Mouse (Mus musculus): ENCODE results near the gene Ces1h. TPM values are rescaled to one million over a fixed set of nuclear protein-coding genes. Genes with fewer than 3 reads are reported as not detected.

Ces1h gene
- polyA plus RNA-seq, 1 experiment = 0.20 TPM

- H3K27ac ChIP-seq (ENCODE audit: control insufficient read depth, insufficient read depth, low read length) = no peak overlapping the region
- WGBS = 87% methylated on average over 2 of the region's 2 CpGs
These were observed 62.5 kb downstream of the Ces1h start for GRCm38 (mm10) chr8:93317031-93317430.

GRCm38 (mm10) chr8:93315557-93315956 lies 64.0 kb downstream of the Ces1h start:
- 89% methylated on average over 2 of the region's 2 CpGs for WGBS
- Histone ChIP-seq H3K4me1 (replicated peaks; ENCODE audit: control insufficient read depth, insufficient read depth, low read length) (no peaks in the 10 kb centered on the region), H3K36me3 (ENCODE audit: control insufficient read depth, insufficient read depth, low read length) (no peaks in the 10 kb centered on the region), H3K27ac (ENCODE audit: control insufficient read depth, insufficient read depth, low read length) (no peak overlapping the region), H3K27me3 (ENCODE audit: control insufficient read depth, insufficient read depth, low read length) (no peaks in the 10 kb centered on the region), H3K4me3 (ENCODE audit: control insufficient read depth, insufficient read depth, low read length) (no peak overlapping the region)
- TF ChIP-seq CTCF (IDR thresholded peaks at IDR 0.05; ENCODE audit: borderline replicate concordance, control insufficient read depth, extremely low read depth, insufficient read depth, low read length, poor library complexity) (no peak), POLR2A (IDR thresholded peaks at IDR 0.05; ENCODE audit: control insufficient read depth, extremely low read depth, insufficient read depth, low read length, poor library complexity) (no peak)
- DNase-seq = no peak

More at GRCm38 (mm10) chr8:93317031-93317430, 62.5 kb downstream of the Ces1h start:
- Histone ChIP-seq H3K4me1 (replicated peaks; ENCODE audit: control insufficient read depth, insufficient read depth, low read length) (no peaks in the 10 kb centered on the region), H3K4me3 (ENCODE audit: control insufficient read depth, insufficient read depth, low read length) (no peak overlapping the region), H3K27me3 (ENCODE audit: control insufficient read depth, insufficient read depth, low read length) (no peaks in the 10 kb centered on the region), H3K36me3 (ENCODE audit: control insufficient read depth, insufficient read depth, low read length) (no peaks in the 10 kb centered on the region)
- DNase-seq = no peak
- TF ChIP-seq CTCF (IDR thresholded peaks at IDR 0.05; ENCODE audit: borderline replicate concordance, control insufficient read depth, extremely low read depth, insufficient read depth, low read length, poor library complexity) (no peak), POLR2A (IDR thresholded peaks at IDR 0.05; ENCODE audit: control insufficient read depth, extremely low read depth, insufficient read depth, low read length, poor library complexity) (no peak)

Other genes starting within 250 kb of the Ces1h start
- 0.27 and 3.4 TPM in 2 replicates for gene Ces1c, start 248.4 kb downstream of the Ces1h start, polyA plus RNA-seq (2012; rRNA removed)
- 94.3 and 110 TPM in 2 replicates for gene Ces1d, start 181.9 kb downstream of the Ces1h start, polyA plus RNA-seq (2012; rRNA removed)
- gene Ces1e, start 150.1 kb downstream of the Ces1h start, polyA plus RNA-seq (2012; rRNA removed) = 0.19 and 0.27 TPM in 2 replicates
- 2.8 and 3.0 TPM in 2 replicates for gene Ces1f, start 100.0 kb downstream of the Ces1h start, polyA plus RNA-seq (2012; rRNA removed)
- 0.05 and 0.41 TPM in 2 replicates for gene Ces1g, start 42.4 kb downstream of the Ces1h start, polyA plus RNA-seq (2012; rRNA removed)
- 1.1 TPM in 2 replicates for gene Ces5a, start 156.1 kb upstream of the Ces1h start, polyA plus RNA-seq (2012; rRNA removed)

Data from thymus, adult 2 months (tissue).